Mouse (Mus musculus) fibroblast of lung, adult 2 months (primary cell): ENCODE measurements around the gene Cyb5rl.

Experiments used
- DNase-seq: peaks from one replicate; pipeline ENCODE4 v3.0.0-alpha.2; 2011; ENCODE audit warnings: low read depth

Cyb5rl gene

DNA sequence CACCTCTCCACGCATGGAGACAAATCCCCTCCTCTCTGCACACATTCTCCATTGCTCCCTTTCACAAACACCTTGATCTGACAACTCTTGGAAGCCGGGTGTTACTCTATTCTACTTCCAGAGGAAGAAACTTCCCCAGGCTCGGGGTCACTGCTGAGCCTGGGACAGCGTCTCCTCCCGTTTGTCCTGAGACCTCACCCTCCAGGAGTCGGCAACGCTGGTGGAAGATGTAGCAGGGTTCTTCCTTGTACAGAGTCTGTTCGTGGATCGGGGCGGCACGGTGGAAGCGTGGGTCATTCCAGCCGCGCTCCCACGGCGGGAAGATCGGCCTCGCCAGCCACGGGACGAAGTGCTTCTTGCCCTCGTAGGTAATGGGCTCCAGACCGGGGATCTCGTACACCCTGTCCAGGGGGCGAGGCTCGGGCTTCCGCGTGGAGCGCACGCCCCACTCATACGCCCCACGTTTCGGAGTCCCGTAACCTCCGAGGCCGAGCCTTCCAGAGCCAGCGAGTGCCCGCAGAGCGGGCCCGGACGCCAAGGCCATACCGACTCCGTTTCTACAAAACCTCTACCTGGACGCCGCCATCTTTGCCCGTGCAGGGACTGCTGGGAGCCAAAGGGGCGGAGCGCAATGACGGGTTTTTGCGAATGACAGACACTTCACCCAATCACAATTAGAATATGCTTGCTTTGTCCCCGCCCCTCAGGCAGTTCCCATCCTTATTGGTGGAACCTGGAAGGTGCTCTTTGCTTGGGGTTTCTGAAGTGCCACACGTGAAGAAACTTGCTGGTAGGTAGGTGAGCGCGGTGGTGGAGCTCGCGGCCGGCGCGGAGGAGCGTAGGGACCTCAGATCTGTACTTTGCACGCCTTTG, at the start of gene Cyb5rl, which contains the start of gene Mrpl37:
TSS of gene Cyb5rl (plus strand) at position 737 of the 873 bp plus-strand sequence.
TSS of gene Mrpl37 (minus strand) at position 617 of the 873 bp plus-strand sequence.
- DNase-seq = peak; percentile 97

DNA sequence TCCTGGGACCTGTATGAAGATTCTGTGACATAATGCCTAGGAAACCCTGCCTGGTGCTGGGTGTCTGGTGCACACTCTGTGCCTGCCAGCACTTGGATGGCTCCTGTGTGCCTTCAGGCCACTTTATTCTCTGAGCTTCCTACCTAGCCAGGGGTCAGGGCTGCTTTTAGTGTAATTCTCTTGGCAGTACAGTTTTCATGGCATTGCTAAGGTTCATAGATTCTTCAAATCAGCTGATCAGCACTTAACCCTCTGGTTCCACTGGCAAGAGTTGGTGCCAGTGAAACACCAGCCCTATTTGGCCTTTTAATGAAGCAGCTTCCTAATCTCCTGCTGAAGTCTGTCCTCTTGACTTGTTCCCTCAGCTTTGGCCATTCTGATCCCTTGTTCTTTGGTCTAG, 49.5 kb upstream of the Cyb5rl start:
- no peak for DNase-seq

DNA sequence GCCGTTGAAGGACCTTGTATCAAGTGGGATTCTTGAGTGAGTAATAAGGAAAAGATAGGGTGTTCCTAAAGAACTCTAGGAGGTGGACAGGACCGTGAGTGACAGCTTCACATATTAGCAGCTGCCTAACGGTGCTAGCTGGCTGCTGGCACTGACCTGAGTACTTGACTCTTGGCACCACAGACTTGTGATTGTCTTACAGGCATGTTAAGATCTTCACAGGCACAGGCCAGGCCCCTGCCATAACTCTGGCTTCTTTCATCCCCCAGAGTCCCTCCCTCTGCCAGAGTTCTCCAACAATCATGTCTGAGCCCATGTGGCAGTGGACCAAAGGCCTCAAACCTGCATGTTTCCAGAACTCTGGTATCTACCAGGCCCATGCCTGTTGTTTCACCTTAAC, 48.3 kb upstream of the Cyb5rl start:
- no peak for DNase-seq

DNA sequence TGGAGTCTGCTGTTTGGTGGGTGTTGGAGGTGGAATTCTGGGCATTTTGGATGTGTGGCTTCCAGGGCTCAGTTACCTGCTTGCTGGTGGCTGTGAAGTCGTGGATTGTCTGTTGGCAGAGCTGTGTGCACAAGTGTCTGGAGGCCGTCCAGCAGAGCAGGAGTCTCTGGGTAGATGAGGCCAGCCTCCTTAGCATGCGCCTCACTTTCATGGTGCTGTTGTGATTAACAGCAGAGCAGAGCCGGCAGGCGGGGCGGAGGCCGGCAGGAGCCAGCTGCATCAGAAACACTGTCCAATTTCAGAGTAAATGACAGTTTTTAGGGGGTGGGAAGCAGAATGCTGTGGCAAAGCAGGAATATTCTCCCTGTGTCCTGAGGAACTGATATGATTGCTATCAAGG, 47.8 kb upstream of the Cyb5rl start:
- DNase-seq = no peak

DNA sequence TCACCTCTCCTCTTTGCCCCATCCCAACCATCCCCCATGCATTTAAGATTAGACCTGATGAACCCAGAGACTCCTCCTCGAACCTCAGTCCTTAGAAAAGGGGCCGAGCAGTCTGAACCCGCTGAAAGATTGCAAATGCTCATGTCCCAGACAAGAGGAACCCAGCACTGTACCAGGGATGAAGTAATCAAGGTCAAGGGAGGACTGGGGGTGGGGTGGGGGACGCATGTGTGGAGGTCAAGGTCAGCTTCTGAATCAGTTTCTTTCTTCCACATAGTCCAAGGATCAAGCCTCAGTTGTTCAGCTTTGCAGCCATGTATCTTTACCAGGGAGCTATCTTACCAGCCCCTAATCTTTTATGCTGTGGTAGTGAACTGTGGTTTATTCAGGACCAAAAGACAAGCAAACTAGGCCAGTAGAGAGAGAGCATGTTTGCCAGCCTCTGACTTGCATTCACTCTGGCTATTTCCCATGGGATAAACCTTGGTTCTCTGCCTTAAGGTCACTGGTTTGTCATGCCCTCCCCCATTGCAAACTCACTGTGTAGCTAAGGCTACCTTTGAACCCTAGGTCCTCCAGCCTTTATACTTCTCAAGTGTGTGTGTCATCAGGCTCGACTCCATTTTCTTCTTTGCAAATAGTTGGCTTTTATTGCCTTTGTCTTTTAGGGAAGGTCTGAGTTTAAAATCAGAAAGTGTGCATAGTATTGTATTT, 46.3 kb upstream of the Cyb5rl start:
- no peak for DNase-seq

DNA sequence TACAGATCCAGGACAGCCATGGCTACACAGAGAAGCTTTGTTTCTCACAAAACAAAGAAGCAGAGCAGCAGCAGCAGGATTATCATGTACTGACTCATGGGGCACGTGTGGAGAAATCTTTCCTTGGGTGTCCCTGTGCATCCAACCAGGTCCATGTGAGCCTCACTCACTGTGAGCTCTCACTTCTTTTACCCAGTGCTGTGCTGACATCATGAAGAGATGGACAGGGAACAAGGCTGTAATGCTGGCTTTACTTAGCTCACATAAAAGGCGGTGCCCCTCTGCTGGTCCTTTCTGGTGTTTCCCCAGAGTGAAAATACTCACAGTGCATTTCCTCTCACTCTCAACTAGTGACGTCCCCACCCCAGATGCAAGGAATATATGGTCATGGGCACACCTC, 45.3 kb upstream of the Cyb5rl start:
- no peak for DNase-seq

DNA sequence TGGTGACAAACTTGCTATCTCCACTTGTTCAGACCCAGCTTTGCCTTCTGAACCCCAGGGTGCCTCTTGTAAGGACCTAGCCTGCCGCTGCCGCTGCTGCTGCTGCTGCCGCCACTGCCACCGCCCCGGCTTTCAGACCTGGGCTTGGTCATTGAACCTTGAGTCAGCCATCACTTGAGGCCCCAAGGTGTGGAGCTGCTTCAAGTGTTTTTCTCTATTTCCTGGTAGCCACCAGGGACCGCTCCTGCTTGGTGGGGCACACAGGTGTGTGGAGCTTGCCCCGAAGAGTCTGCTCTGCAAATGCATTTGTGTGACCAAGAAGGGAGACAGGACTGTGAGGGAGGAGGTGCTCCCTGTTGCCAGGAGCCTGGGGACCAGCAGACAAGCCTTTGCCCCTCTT, 41.9 kb upstream of the Cyb5rl start:
- no peak for DNase-seq

DNA sequence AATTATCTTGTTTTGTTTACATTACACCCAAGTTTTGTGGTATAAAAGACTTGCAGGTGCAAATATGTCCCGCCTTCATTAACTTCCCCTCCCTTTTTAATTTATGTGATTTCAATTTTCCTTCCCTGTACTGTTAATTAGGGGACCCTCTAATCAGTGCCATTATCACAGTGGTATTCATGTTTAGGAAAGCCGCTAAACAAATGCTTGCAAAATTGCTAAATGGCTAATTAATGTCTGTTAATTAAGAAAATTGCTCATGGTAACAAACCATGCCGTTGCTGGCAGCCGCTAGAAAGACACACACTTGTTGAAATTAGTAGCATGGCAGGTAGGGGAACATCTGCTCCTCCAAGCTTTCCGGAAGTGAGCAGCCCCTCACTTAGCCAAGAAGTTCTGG, 41.4 kb upstream of the Cyb5rl start:
- DNase-seq = no peak

DNA sequence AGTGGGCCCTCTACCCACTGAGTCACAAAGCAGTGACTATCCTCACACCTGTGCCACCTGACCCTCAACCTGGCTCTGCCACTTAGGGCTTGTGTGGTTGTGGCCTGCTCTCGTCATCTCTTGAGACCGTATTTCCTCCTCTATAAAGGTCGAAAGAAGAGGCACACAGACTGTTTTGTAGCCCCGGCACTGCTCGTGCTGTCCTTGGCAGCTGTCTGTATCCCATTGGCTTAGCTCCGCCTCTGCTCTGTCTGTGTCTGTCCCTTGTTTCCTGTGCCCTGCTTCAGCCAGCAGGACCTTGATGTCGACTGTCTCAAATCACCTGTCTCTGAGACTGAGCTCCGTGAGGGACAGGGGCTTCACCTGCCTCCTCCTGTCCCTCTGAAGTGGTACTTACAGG, 40.3 kb upstream of the Cyb5rl start:
- DNase-seq = no peak

DNA sequence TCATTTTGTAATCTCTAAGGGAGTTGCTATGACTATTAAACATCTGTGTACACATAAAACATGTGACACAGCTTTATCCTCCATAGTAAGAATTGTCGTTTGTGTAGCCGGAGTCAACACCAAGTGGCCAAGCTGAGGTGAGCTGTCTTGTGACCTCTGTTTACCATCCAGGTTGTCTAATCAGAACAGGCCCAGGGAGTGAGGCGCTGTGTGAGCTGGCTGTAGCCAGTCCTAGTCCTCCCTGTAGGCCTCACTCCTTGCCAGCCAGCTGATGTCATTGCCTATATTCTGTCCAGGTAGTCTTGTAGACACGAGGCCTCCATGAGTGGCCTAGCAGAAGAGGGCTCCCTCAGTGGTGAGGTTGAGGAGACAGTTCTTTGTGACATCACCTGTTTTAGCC, 31.1 kb upstream of the Cyb5rl start:
- no peak for DNase-seq

DNA sequence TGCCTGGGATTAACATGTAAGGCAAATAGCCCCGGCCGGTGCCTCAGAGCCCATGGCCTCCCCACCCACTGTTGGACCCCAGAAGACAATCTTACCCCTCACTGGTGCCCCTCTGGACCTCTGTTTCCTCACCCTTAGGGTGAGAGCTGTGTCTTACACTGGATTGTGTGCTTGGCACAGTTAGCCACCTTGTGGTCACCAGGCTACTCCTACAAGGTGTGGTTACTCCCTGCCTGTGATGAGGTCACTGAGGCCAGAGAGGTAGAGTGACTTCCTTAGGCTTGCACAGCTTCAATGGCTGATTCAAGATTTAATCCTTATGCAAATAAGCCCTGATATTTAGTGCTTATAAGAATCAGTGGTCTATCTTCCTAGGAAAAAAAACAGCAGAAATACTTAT, 29.8 kb upstream of the Cyb5rl start:
- no peak for DNase-seq

DNA sequence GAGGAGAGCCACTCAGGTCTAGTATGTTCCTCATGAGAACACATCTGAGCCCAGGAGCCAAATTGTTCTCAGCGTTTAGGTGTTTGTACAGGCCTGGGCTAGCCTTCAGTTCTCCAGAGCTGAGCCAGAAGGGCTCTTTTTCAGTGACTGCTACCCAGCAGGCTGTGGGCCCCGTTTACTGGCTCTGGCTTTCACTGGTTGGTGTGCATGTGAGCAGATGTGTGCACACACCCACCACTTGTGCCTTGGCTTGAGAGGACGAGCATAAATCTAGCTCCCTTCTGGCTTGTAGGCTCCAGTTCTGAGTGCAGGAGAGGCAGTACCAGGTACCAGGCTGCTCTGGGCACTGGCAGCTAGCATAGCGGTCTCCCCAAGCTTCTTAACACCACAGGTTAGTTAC, 28.5 kb upstream of the Cyb5rl start:
- no peak for DNase-seq

DNA sequence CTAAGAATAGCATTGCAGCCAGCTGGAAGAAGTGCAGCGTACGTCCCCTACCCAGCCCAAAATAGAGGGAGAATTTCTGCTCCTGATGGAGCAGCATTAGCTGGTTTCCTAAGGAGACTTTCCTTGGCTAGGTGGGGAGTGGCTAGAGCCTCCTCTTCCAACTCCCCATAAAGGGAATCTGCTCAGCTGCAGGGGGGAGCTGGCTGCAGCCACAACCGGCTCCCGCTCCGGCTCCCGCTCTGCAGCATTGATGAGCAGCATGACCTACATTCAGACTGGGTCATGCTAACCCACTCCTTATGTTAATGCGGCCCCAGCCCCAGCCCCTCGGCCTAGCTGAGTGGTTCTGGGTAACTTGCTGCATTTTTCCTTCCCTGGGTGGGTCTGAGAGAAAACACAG, 27.5 kb upstream of the Cyb5rl start:
- DNase-seq = no peak

DNA sequence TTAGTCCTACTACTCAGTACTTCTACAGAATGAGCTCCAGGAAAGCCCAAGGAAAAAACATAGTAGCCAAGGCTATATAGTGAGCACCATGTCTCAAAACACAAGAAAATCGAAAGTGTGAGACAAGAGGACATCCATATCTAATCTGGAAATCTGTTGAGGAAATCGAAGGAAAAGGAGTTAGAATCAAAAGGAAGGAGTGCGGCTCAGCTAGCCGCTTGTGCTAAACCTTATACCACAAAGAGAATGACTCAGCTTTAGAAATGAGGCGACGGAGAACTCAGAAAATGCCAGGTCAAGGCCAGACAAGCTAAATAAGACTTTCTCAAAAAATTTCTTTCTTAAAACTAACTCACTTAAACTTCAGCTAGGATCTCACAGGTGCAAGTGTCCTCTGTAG, 24.5 kb upstream of the Cyb5rl start:
- no peak for DNase-seq

DNA sequence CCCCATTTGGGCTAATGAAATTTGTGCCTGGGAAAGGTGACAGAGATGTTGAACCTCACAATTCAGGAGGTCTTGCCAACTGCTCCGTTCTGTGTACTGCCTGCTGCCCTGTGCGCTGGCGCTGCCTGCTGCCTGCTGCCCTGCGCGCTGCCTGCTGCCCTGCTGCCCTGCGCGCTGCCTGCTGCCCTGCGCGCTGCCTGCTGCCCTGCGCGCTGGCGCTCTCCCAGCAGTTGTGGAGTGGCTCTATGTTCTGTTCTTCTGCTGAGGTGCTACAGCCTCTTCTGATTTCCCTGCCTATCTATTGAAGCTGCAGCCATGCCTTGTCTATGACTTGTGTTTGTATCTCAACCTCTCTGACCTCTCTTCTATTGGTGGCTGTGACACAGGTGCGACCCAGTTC, 21.6 kb upstream of the Cyb5rl start:
- DNase-seq = no peak

DNA sequence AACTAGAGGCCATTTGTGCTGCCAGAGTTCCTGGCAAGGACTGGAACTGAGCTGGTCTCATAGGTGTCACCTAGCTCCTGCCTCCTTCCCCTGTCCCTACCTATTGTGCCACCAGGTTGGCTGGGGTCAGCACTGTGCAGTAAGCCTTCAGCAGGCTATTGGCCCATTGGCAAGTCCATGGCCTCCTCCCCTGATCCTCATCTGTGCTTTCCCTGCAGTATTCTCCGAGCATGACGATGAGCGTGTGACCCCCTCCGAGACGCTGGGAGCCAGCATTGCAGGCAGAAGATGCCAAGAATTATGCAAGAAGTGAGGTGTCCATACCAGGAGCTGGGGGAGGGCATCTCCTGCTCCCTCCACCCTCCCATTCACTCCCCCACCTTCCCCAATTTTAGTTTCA, 19.0 kb upstream of the Cyb5rl start:
- DNase-seq = no peak

DNA sequence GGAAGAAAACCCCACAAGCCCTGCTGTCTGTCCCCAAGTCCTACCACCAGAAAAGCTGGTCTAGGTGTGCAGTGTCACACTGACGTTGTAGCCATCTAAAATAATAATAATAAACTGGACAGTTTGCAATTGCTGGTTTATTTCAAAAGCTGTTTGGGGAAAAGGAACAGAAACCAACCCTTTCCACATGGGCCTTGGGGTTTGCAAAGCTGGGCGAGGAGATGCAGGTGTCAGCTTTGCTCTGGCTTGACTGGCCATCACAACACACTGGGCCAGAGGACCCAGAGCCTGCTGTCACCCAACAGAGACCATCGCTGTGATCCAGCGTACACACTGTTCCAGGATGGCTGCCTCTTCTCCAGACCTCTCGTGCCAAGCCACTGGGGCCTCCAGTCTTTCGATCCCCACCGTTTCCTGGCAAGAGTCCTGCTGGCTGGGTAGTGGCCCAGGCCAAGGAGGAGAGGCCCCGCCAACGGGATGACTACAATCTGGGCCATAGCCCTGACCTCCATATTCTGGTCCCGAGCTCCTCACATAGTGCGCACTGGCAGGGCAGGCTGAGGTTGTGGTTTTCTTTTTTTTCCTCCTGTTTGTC, 18.1 kb upstream of the Cyb5rl start:
- no peak for DNase-seq

DNA sequence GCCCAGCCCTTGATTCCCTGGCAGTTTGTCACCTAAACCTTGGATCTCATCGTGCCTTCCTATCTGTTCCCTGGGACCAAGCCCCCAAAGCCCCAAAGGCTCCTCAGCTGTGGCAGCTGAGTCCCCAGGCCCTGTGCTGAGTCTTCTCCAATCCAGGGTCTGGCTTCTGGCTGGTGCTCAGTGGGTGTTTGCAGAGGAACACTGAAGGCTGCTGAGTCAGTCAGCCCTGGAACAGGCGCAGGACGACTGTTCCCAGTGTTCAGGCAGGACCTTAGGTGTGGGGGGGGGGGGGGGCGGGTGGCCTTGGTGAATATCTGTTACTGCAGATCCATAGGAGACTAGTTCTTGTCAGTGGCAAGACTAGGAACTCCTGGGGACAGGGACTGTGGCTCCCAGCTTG, 14.9 kb upstream of the Cyb5rl start:
- DNase-seq = no peak

DNA sequence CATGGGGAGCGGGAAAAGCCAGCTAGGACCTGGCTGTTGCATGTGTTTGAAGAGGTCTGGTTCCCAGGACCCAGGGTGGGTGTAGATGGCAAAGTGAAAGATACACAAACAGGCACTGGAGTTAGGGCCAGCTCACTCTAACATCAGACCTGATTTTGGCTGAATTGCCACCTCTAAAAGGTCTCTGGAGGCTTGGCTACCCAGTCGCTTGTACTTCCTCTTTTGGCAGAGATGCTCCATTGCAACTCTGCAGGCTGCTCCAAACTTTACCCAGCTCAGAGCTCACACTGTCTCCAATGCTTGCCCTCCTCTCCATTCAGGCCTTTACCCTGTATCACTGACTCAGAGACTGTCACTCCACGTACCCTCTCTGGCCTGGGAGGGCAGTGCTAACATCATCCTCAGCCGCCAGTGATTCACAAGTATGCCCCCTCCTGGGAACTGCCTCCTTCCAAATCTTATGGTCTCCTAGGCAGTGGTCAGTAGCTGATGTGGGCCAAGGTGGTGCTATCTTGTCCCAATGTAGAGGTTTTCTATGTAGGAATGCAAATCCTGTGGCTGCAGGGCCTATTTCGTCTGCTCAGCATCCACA, 13.7 kb upstream of the Cyb5rl start:
- no peak for DNase-seq

DNA sequence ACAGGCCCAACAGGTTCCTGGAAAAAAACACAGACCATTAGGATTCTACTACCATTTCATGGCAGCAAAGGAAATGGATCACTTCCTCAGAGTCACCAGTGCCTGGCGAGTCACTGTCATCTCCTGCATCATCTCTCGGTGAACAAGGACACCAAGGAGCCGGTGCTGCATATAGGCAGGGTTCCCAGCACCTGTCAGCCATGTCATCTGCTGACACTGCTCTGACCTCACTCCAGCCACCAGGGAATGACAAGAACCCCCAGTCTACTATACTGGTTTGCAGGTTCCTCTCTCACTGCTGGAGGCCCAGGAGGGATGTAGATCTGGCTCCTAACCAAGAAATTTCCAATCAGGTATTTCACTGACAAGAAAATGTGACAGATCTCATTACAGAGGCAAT, 10.7 kb upstream of the Cyb5rl start:
- no peak for DNase-seq

DNA sequence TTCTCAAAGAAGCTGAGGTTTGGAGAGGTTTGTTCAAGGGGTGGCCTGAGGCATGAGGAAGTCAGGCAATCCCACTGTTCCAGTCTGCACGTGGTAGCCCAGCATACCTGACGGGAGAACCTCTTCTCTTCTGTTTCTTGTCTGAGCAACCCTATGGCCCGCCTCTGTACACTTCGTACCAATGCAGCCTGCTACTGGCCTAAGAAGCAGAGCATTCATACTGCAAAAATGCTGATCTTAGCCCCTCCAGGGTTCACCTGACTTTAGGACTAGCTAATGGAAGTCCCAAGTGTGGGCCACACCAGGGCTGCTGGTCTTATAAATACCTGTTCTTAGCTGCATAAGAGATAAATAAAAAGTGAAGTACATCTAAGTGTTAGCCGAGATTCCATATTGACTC, 8.4 kb upstream of the Cyb5rl start:
- DNase-seq = no peak

DNA sequence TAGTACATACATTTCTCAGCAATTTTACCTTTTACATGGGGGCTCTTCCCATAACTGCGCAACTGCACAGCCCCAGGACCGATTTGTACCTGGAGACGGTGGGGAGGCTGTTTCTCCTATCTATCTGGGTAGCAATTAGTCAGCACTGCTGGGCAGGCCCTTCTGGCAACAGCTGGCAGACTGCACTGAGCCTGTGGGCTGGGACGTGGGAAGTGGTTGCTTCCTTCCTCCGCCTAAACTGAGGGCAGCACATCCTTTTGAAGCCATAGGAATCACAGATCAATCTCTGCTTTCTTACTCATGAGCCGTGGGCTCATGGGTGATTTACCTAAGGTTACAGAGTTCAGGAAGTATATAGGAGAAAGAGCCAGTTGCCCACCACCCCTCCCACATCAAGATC, 8.0 kb upstream of the Cyb5rl start:
- DNase-seq = no peak

DNA sequence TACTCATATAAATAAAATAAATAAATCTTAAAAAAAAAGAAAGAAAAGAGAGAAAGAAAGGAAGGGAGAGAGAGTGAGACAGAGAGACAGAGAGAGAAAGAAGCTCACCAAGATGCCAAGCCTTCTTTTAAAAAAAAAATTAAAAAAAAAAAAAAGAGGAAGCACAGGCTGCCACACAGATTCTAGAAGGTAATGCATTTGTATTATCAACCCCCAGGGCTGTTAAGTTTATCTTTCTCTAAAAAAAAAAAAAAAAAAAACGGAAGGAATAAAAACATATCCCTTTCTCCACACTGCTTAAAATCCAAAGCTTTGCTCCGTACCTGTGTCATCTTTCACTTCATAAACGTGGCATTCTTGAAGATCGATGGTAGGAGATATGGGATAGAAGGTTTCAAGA, 5.2 kb upstream of the Cyb5rl start:
- DNase-seq = no peak
